Mouse (Mus musculus): ENCODE measurements around the gene Fars2. TPM values are rescaled to one million over a fixed set of nuclear protein-coding genes. Genes with fewer than 3 reads are reported as not detected.
"Not testable (repeated sequence)": the region's sequence is repeated elsewhere in the genome, so short reads cannot be mapped to it uniquely, and the experiment has no call there.

The Fars2 gene
- total RNA-seq, 2 experiments from 2014 or later = 33.7 to 42.4 TPM

GRCm38 (mm10) chr13:36391936-36392335 is 274.7 kb downstream of the Fars2 start:
- no peak for TF ChIP-seq CTCF (conservative IDR thresholded peaks at IDR 0.05)
- DNase-seq (ENCODE audit: low spot score in 2 of 2) = peak in 1 of 2 experiments; percentile 40
- H3K4me3 ChIP-seq = no peak overlapping the region

GRCm38 (mm10) chr13:36392666-36393065 is 275.5 kb downstream of the Fars2 start:
- no peak for DNase-seq (ENCODE audit: low spot score in 2 of 2)
- Histone ChIP-seq H3K4me3 (no peak overlapping the region), H3K27ac (no peak overlapping the region)
- TF ChIP-seq CTCF (conservative IDR thresholded peaks at IDR 0.05) = no peak

More at GRCm38 (mm10) chr13:36391936-36392335, 274.7 kb downstream of the Fars2 start:
- H3K27ac ChIP-seq = no peak overlapping the region

- no peak for TF ChIP-seq CTCF (conservative IDR thresholded peaks at IDR 0.05)
- Histone ChIP-seq H3K4me3 (no peak overlapping the region), H3K27ac (peak overlapping the region; percentile 8; the same call in 1 of the 2 replicates)
- no peak for DNase-seq (ENCODE audit: low spot score in 2 of 2)
Observed at GRCm38 (mm10) chr13:36401011-36401410, 283.8 kb downstream of the Fars2 start.

GRCm38 (mm10) chr13:36413276-36413675 is 296.1 kb downstream of the Fars2 start:
- H3K4me3 ChIP-seq = no peak overlapping the region
- no peak for TF ChIP-seq CTCF (conservative IDR thresholded peaks at IDR 0.05)
- H3K27ac ChIP-seq = no peak overlapping the region
- DNase-seq (ENCODE audit: low spot score in 2 of 2) = no peak

GRCm38 (mm10) chr13:36415176-36415575 is 298.0 kb downstream of the Fars2 start:
- Histone ChIP-seq H3K4me3 (no peak overlapping the region), H3K27ac (no peak overlapping the region)
- TF ChIP-seq CTCF (conservative IDR thresholded peaks at IDR 0.05) = no peak
- no peak for DNase-seq (ENCODE audit: low spot score in 2 of 2)

GRCm38 (mm10) chr13:36416546-36416945 is 299.3 kb downstream of the Fars2 start:
- no peak for TF ChIP-seq CTCF (conservative IDR thresholded peaks at IDR 0.05)
- no peak overlapping the region for H3K4me3 ChIP-seq
- H3K27ac ChIP-seq = no peak overlapping the region
- DNase-seq (ENCODE audit: low spot score in 2 of 2) = no peak

GRCm38 (mm10) chr13:36419357-36419756 is 302.1 kb downstream of the Fars2 start:
- no peak overlapping the region for H3K4me3 ChIP-seq
- no peak for DNase-seq (ENCODE audit: low spot score in 2 of 2)
- peak; percentile 51 for TF ChIP-seq CTCF (conservative IDR thresholded peaks at IDR 0.05)
- no peak overlapping the region for H3K27ac ChIP-seq

- no peak overlapping the region for H3K27ac ChIP-seq
- no peak overlapping the region for H3K4me3 ChIP-seq
- TF ChIP-seq CTCF (conservative IDR thresholded peaks at IDR 0.05) = no peak
- DNase-seq (ENCODE audit: low spot score in 2 of 2) = no peak
Observed at GRCm38 (mm10) chr13:36422446-36422845, 305.2 kb downstream of the Fars2 start.

GRCm38 (mm10) chr13:36425824-36426705 is 308.9 kb downstream of the Fars2 start:
- not testable (repeated sequence) for H3K4me3 ChIP-seq; DNase-seq (ENCODE audit: low spot score in 2 of 2); H3K27ac ChIP-seq

- no peak for TF ChIP-seq CTCF (conservative IDR thresholded peaks at IDR 0.05)
- DNase-seq (ENCODE audit: low spot score in 2 of 2) = no peak
- no peak overlapping the region for H3K4me3 ChIP-seq
- H3K27ac ChIP-seq = no peak overlapping the region
Observed at GRCm38 (mm10) chr13:36429500-36430189, 312.4 kb downstream of the Fars2 start.

GRCm38 (mm10) chr13:36430420-36431114 is 313.4 kb downstream of the Fars2 start:
- DNase-seq (ENCODE audit: low spot score in 2 of 2) = no peak
- no peak for TF ChIP-seq CTCF (conservative IDR thresholded peaks at IDR 0.05)

GRCm38 (mm10) chr13:36431974-36432518 is 314.8 kb downstream of the Fars2 start:
- no peak overlapping the region for H3K27ac ChIP-seq
- TF ChIP-seq CTCF (conservative IDR thresholded peaks at IDR 0.05) = no peak
- DNase-seq (ENCODE audit: low spot score in 2 of 2) = no peak
- H3K4me3 ChIP-seq = no peak overlapping the region

More at GRCm38 (mm10) chr13:36430420-36431114, 313.4 kb downstream of the Fars2 start:
- Histone ChIP-seq H3K27ac (no peak overlapping the region), H3K4me3 (no peak overlapping the region)
